Mouse (Mus musculus): ENCODE data around the gene Krtap19-2.

DNA sequence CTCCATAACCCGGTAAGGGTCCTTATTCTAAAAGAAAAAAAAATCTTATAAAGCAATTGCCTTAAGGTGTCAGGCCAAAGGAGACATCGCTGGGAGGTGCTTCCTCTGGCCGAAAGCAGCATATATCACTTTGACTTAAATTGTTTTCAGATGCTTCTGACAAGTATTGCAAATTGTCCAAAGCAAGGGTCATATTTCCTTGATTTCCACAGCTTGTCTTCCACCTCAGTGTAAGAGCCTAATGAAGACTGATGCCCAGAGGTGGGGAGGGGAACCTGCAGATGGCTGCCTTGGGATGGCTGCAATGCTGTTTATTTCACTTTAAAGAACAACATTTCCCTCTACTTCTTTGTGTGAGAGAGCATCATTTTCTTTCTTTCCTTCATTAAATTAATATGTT, 47.1 kb downstream of the Krtap19-2 start:
- TF ChIP-seq POLR2A (IDR thresholded peaks at IDR 0.05; ENCODE audit: insufficient read depth, low read length) (no peak), CTCF (IDR thresholded peaks at IDR 0.05; ENCODE audit: low read depth, low read length) (no peak)

Data from ES-Bruce4 (cell line).